Mouse (Mus musculus): ENCODE results near the gene Ddr2.

GRCm38 (mm10) chr1:170008432-170009220, 101.9 kb downstream of the Ddr2 start:
- TF ChIP-seq CTCF (IDR thresholded peaks at IDR 0.05; ENCODE audit: insufficient read depth, low read depth, low read length) (no peak), POLR2A (IDR thresholded peaks at IDR 0.05; ENCODE audit: insufficient read depth, low read depth, low read length) (no peak)
